Mouse (Mus musculus): ENCODE data around the gene Nr2c1.
A peak's percentile ranks its signal among the peaks of the same experiment; 100 is the strongest.

Gene Nr2c1

GRCm38 (mm10) chr10:94147756-94148531 lies at the start of gene Nr2c1:
Nr2c1 (plus strand) TSS chr10:94148023.
- DNase-seq (ENCODE audit: low spot score in 2 of 2) = peak; percentile 46 to 60

GRCm38 (mm10) chr10:94098100-94098499 lies 49.7 kb upstream of the Nr2c1 start:
- DNase-seq (ENCODE audit: low spot score in 2 of 2) = no peak

DNA sequence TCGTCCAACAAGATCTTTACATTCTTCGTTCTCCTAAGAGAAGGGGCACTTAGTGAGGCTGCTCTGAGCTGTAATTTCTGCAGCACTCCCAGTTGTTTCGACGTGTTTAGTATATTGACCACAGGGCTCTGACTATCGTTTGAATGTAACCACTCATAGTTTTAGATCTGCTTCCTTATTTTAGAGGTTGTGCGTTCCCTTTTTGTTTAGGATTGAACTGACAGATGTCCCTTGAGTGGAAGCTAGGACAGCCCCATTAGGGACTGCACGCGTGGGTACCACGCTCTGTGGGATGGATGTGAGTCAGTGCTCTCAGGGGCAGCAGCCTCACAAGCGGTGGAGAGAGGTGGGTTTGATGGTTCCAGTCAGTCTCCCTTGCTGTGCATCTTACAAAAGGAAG lies 42.3 kb upstream of the Nr2c1 start:
- DNase-seq (ENCODE audit: low spot score in 2 of 2) = no peak

- DNase-seq (ENCODE audit: low spot score in 2 of 2) = no peak
Observed at GRCm38 (mm10) chr10:94107168-94107567, 40.7 kb upstream of the Nr2c1 start.

DNA sequence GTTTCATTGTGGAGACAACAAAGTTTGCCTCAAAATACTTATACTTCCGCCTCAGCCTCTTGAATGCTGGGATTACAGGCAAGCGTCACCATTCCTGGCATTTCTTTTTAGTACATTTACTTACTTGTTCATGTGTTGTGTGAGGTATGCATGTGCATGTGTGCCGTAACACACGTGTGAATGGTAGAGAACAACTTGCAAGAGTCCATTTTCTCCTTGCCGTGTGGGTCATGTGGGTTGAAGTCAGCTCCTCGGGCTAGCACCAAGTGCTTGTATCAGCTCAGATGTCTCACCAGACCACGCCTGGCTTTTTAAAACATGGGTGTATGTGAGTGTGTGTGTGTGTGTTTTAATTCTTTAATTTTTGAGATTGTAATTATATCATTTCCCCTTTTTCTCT lies 40.2 kb upstream of the Nr2c1 start:
- no peak for DNase-seq (ENCODE audit: low spot score in 2 of 2)

GRCm38 (mm10) chr10:94108791-94109190 lies 39.0 kb upstream of the Nr2c1 start:
- no peak for DNase-seq (ENCODE audit: low spot score in 2 of 2)

- no peak for DNase-seq (ENCODE audit: low spot score in 2 of 2)
Observed at GRCm38 (mm10) chr10:94110834-94111754, 36.7 kb upstream of the Nr2c1 start.

- no peak for DNase-seq (ENCODE audit: low spot score in 2 of 2)
Observed at GRCm38 (mm10) chr10:94112207-94112606, 35.6 kb upstream of the Nr2c1 start.

- DNase-seq (ENCODE audit: low spot score in 2 of 2) = peak; percentile 51 to 78
Observed at GRCm38 (mm10) chr10:94115893-94116599, 31.8 kb upstream of the Nr2c1 start.

GRCm38 (mm10) chr10:94116781-94117340 lies 31.0 kb upstream of the Nr2c1 start:
- no peak for DNase-seq (ENCODE audit: low spot score in 2 of 2)

DNA sequence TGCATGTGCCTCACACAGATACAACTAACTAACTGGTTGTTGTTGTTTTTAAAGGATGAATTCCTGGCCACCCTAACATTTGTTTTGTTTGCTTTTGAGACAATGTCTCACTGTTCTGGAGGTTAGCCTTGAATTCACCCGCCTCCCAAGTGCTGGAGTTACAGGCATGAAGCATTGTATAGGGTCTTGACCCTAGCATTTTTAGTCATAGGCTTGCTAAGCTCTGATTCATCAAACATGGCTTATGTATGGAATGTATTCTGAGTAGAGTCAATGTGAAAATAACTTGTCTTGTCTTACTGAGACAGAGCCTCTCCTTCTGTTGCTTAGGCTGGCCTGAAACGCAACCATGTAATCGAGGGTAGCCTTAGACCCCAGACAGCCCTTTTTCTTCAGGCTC lies 29.9 kb upstream of the Nr2c1 start:
- no peak for DNase-seq (ENCODE audit: low spot score in 2 of 2)

DNA sequence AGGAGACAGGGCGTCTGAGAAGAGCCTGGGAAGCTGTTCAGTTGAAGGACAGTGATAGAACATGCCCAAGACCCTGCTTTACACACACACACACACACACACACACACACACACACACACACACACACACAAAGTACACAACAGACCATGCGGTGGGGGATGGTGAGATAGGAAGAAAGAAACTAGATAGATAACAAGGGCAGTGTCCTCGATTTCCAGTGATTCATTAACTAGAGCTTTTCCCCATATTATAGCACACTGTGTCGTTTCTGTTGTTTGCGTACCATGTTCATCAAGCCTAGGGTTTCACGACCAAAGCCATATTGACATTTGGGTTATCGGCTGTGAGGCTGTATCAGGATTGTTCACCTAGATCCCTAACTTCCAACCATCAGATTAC lies 28.8 kb upstream of the Nr2c1 start:
- no peak for DNase-seq (ENCODE audit: low spot score in 2 of 2)

- DNase-seq (ENCODE audit: low spot score in 2 of 2) = no peak
Observed at GRCm38 (mm10) chr10:94120676-94121075, 27.1 kb upstream of the Nr2c1 start.

DNA sequence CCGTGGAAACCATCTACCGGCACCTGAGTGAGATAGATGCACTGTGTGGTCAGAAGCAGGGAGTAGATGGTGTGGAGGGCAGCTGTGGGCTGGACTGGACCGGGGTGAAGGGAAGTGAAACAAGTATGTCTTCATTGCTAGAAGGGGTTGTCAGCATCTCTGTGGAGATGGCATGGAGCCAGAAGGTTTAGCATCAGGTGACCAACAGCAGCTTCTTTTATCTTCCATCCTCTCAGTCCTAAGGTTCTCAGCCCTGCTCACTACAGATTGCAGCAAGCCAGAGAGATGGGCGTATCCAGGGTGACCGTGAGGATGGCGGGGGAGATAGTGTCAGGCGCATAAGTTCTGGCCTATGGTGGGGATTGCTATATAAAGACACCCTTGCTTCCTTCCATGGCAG lies 25.2 kb upstream of the Nr2c1 start:
- DNase-seq (ENCODE audit: low spot score in 2 of 2) = peak in 1 of 2 experiments; percentile 7

GRCm38 (mm10) chr10:94123581-94123980 lies 24.2 kb upstream of the Nr2c1 start:
- DNase-seq (ENCODE audit: low spot score in 2 of 2) = no peak

DNA sequence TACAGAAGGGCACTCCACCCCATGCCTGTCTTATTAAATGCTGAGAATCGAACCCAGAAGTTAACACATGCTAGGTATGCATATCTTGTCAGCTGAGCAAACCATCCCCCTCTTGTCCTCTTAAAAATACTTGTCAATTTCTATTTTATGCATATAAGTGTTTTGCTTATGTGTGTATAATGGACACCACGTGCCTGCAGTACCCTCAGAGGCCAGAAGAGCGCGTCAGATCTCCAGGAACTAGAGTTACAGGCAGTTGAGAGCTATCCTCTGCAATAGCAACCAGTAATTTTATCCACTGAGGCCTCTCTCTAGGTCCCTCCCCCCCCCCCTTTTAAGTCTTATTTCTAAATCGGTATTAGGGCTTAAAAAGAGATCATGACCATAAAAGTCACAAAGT lies 23.4 kb upstream of the Nr2c1 start:
- no peak for DNase-seq (ENCODE audit: low spot score in 2 of 2)

GRCm38 (mm10) chr10:94129680-94130119 lies 18.1 kb upstream of the Nr2c1 start:
- DNase-seq (ENCODE audit: low spot score in 2 of 2) = no peak

GRCm38 (mm10) chr10:94133081-94133480 lies 14.7 kb upstream of the Nr2c1 start:
- no peak for DNase-seq (ENCODE audit: low spot score in 2 of 2)

GRCm38 (mm10) chr10:94133674-94134073 lies 14.1 kb upstream of the Nr2c1 start:
- DNase-seq (ENCODE audit: low spot score in 2 of 2) = no peak

DNA sequence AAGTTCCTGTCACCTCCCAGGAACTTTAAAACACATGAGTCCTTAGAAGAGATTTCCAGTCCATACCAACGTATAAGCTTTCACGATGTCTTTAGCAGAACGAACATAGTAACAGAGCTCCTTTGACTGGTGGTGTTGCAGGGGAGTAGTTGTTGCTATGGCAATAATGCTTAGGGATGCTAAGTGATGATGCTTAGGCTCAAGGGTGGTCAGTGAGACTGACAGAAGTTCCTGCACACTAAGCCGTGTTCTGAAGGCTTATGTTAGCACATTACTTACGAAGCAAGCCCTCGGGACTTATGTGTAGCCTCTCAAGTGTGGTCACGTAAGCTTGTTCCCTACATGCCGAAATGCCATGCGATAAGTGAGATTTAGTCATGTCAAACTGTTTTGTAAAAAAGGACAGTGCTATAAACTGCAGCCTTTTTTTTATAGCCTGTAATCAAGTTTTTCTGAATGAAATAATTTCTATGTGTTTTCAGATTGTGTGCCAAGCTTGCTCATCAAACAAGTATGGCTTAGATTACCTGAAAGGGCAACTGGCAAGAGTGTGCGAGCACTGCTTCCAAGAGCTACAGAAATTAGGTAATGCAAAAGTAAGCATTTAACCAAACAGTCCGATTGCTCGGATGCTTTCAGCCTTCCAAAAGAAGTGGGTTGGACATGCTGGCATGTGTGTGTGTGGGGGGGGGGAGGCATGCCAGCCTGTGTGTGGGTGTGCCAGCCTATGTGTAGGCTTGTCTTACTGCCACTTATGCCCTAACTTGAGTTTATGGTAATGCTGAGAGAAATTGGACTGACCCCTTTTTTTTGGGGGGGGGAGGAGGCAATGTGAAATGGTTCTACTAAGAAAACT lies 13.1 kb upstream of the Nr2c1 start:
- no peak for DNase-seq (ENCODE audit: low spot score in 2 of 2)
